Mouse (Mus musculus) megakaryocyte, embryonic 14.5 days (primary cell): ENCODE results near the gene Klhl42.

Experiments
- FLI1 ChIP-seq: IDR thresholded peaks from 2 replicates; pipeline ENCODE4 v1.6.1; 2012; ENCODE audit warnings: low read length, inconsistent platforms, mixed read lengths
- GATA1 ChIP-seq: IDR thresholded peaks from 3 replicates; pipeline ENCODE4 v1.6.1; 2012; ENCODE audit warnings: mixed read lengths, low read length, inconsistent platforms, borderline replicate concordance

- TF ChIP-seq GATA1 (no peak), FLI1 (no peak)
Observed at GRCm38 (mm10) chr6:147092136-147092535, 957 bp downstream of the Klhl42 start.
